Mouse (Mus musculus) brain, embryonic 14.5 days (tissue): ENCODE results near the gene Ucp3.

Experiments
- CTCF ChIP-seq: fragments of 200-500 bp; IDR thresholded peaks from 2 replicates; pipeline ENCODE4 v1.5.1; 2012; ENCODE audit warnings: inconsistent platforms, mild to moderate bottlenecking, moderate library complexity, borderline replicate concordance; ENCODE audit not compliant: insufficient read depth, insufficient read length; ENCODE audit errors: extremely low read depth
- POLR2A ChIP-seq: fragments of 200-500 bp; IDR thresholded peaks from 2 replicates; pipeline ENCODE4 v1.6.1; 2012; ENCODE audit warnings: mild to moderate bottlenecking, inconsistent platforms, borderline replicate concordance; ENCODE audit not compliant: poor library complexity, insufficient read depth, insufficient read length, severe bottlenecking; ENCODE audit errors: extremely low read depth

- no peak for TF ChIP-seq CTCF
- no peak for TF ChIP-seq POLR2A
Observed at GRCm38 (mm10) chr7:100504740-100505487, 32.1 kb downstream of the Ucp3 start.
